Mouse (Mus musculus) C2C12 (cell line): ENCODE data around the gene Gm10073.

ENCODE experiments used
- CEBPB ChIP-seq: IDR thresholded peaks from one replicate; pipeline ENCODE4 v1.6.1; 2011; ENCODE audit warnings: low read depth, mild to moderate bottlenecking, control low read depth, moderate library complexity
- CTCF ChIP-seq: IDR thresholded peaks from one replicate; pipeline ENCODE4 v1.5.1; 2011; ENCODE audit not compliant: control insufficient read depth, insufficient read depth, insufficient read length
- MAX ChIP-seq: IDR thresholded peaks from one replicate; pipeline ENCODE4 v1.6.1; 2011; ENCODE audit warnings: mild to moderate bottlenecking, control low read depth
- MYOG ChIP-seq: IDR thresholded peaks from one replicate; pipeline ENCODE4 v1.6.1; 2011; ENCODE audit not compliant: control insufficient read depth, insufficient read length; ENCODE audit errors: extremely low read depth
- USF1 ChIP-seq: IDR thresholded peaks from one replicate; pipeline ENCODE4 v1.6.1; 2011; ENCODE audit warnings: low read depth, mild to moderate bottlenecking, control low read depth, moderate library complexity

GRCm38 (mm10) chr8:106612047-106612446, 38.8 kb upstream of the Gm10073 start:
- TF ChIP-seq CEBPB (no peak), CTCF (no peak), MAX (no peak), USF1 (no peak), MYOG (no peak)
